Mouse (Mus musculus) heart, adult 2 months (tissue): ENCODE measurements around the gene Fli1.

Experiments
- CTCF ChIP-seq: fragments of 200-600 bp; IDR thresholded peaks from 2 replicates; pipeline ENCODE4 v1.8.1; 2022; ENCODE audit warnings: antibody characterized with exemption, mild to moderate bottlenecking, moderate library complexity
- EP300 ChIP-seq: fragments of 200-500 bp; IDR thresholded peaks from 2 replicates; pipeline ENCODE4 v1.6.1; 2011; ENCODE audit warnings: low read depth, low read length, control low read depth; ENCODE audit not compliant: insufficient read depth
- POLR2A ChIP-seq: fragments of 200-500 bp; IDR thresholded peaks from 2 replicates; pipeline ENCODE4 v1.6.1; 2011; ENCODE audit warnings: mild to moderate bottlenecking, low read depth, low read length, control low read depth; ENCODE audit not compliant: insufficient read depth

- TF ChIP-seq EP300 (no peak), CTCF (no peak), POLR2A (no peak)
These were observed 8.5 kb downstream of the Fli1 start for GRCm38 (mm10) chr9:32534025-32534615.
